Mouse (Mus musculus) CH12F3 (cell line): Measurements from ENCODE around the gene Gm525.
"Not testable (repeated sequence)": the region's sequence is repeated elsewhere in the genome, so short reads cannot be mapped to it uniquely, and the experiment has no call there.

ENCODE experiments used
- in situ Hi-C: fragments of 300-500 bp; cut with MboI; formaldehyde crosslinking; loops from 2 replicates; pipeline ENCODE4 v1.14.3; 2020; ENCODE audit warnings: low sequenced_read_pairs

Gm525 gene

DNA sequence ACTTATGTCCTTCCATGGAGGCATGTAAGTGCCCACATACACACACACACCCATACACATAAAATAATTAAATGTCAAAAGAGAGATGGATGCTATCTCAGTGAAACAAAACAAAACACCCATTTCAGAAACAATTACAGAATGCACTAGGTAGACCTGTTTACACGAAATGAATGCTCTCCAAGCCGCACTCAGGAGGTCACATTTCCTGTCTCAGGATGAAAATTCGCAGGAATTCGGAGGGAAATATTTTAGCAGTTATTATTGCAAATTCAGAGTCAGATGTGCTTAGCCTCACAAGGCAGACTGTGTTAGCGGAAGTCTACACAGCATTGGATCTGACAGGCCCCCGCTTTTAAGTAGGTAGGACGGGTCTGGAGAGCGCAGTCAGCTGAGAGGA lies at the start of gene Gm525:
TSS of gene Gm525 (plus strand) at position 301 of the 400 bp plus-strand sequence.
- in situ Hi-C loops = no loop called here

DNA sequence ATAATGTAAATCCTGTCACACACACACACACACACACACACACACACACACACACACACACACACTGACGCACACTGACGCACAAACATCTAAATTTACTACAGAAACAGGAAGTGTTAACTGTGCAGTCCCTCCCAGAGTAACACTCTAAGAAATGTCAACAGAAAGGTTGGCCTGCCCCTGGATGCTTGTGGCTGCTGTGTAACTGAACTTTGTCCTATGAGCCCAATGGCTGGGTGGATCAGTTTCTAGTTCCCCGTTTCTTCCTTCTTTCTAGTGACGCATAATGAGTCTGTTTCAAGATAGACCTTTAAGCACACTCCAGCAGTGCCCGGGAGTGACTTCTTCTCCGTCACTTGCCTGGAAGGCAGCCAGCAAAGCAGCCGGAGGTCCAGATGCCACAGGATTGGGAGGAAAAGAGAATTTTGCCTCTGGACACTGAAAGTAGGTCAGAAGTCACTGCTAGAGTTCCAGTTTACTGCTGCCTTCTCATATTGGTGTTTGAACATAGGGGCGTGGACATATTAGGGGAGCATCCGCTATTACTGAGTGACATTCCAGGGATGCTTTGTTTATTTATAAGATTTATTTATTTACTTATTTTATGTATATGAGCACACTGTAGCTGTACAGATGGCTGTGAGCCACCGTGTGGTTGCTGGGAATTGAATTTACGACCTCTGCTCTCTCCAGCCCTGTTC lies 49.3 kb upstream of the Gm525 start:
- in situ Hi-C loops = no loop called here

- in situ Hi-C loops = no loop called here
Observed at GRCm38 (mm10) chr11:89025603-89026002, 48.0 kb upstream of the Gm525 start.

- in situ Hi-C loops = no loop called here
Observed at GRCm38 (mm10) chr11:89026117-89026516, 47.5 kb upstream of the Gm525 start.

DNA sequence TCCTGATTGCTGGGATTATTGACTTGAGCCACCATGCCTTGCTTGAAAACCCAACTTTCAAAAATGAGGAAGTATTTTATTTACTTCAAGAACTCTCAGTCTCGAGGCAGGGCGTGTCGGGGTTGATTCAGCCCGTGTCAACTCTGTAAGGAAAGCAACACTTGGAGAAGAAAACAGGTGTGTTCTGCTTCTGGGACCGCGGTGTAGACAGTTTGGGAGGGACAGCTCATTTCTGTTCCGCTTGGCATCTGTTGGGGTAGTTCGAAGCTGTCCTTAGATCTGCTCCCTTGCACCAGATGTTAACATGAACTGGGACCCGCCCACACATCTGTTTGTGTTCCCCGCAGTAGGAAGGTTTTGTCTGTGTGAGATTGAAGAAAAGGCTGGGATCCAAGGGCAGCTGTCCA lies 45.7 kb upstream of the Gm525 start:
- in situ Hi-C loops = no loop called here

GRCm38 (mm10) chr11:89028871-89029405 lies 44.7 kb upstream of the Gm525 start:
- in situ Hi-C loops = no loop called here

GRCm38 (mm10) chr11:89030552-89030951 lies 43.1 kb upstream of the Gm525 start:
- in situ Hi-C loops = loop anchor here (10.0 kb wide), 1 partner anchor 46 kb away; no protein-coding TSS in a partner anchor

DNA sequence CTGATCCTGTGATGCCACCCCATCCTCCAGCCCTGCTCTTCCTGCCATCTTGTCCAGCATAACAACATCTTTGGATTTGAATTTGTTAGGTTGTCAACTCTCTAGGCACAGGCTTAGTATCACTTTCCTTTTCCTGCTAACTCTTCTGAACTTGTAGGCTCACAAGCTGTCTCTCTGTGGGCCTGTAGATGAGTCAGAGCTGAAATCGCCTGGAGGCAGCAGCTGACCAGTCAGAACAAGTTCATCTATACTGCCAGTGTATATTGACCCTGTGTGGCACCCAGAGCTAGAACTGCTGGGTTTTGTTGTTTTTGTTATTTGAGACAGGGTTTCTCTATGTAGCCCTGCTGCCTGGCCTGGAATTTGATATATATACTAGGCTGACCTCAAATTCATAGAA lies 42.5 kb upstream of the Gm525 start:
- in situ Hi-C loops = loop anchor here (10.0 kb wide), 1 partner anchor 46 kb away; no protein-coding TSS in a partner anchor

DNA sequence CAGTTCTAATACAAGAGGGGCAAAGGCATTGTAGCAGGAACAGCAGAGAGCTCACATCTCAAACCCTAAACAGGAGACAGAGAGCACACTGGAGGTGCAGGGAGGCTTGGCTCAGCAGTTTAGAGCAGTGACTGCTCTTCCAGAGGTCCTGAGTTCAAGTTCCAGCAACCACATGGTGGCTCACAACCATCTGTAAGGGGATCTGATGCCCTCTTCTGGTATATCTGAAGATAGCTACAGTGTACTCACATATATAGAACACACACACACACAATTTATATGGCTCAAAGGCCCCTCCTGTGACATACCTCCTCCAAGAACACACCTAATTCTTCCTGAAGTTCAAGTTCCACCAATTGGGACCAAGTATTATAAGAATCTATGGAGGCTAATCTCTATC lies 39.0 kb upstream of the Gm525 start:
- in situ Hi-C loops = loop anchor here (10.0 kb wide), 1 partner anchor 50 kb away; no protein-coding TSS in a partner anchor

- in situ Hi-C loops = loop anchor here (5.0 to 10.0 kb wide), 2 partner anchors 33 to 51 kb away; no protein-coding TSS in a partner anchor
Observed at GRCm38 (mm10) chr11:89035552-89035951, 38.1 kb upstream of the Gm525 start.

GRCm38 (mm10) chr11:89038496-89038895 lies 35.1 kb upstream of the Gm525 start:
- in situ Hi-C loops = loop anchor here (5.0 to 10.0 kb wide), 2 partner anchors 36 to 54 kb away; no protein-coding TSS in a partner anchor

DNA sequence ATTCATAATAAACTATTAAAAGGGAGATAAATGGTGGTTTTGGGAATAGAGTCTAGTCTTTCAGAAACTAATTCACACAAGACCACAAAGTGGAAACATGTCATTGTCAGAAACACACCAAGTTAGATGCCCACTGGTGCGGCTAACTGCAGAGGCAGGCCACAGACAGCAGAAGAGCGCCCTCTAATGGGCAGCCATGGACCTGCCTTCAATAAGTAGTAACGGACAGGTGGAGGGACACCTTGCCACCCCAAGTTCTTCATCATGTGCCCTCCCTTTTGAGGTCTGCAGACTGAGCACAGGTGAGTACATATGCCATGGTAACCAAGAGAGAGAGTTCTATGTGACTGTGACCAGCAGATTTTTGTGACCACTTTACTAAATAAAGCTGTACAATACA lies 34.3 kb upstream of the Gm525 start:
- in situ Hi-C loops = loop anchor here (5.0 to 10.0 kb wide), 2 partner anchors 37 to 55 kb away; no protein-coding TSS in a partner anchor

GRCm38 (mm10) chr11:89041073-89041472 lies 32.6 kb upstream of the Gm525 start:
- in situ Hi-C loops = not testable (repeated sequence)

DNA sequence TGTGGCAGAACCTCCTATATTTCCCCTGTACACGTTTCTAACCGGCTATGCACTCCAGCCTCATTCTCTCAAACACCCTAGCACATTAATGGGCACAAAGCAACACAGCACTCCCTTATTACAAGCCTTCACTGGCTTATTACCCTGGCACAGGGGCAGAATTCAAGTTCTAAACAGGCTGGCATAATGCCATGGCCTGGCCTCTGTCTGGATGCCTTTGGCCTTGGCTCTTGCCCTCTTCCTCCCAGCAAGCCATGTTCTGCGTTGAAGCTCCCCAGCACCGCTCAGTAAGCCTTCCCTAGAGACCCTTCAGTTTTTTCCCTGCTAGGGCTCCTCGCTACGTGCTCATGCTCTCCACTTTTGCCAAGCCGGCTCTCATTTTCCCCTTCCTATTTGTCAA lies 30.6 kb upstream of the Gm525 start:
- in situ Hi-C loops = no loop called here

DNA sequence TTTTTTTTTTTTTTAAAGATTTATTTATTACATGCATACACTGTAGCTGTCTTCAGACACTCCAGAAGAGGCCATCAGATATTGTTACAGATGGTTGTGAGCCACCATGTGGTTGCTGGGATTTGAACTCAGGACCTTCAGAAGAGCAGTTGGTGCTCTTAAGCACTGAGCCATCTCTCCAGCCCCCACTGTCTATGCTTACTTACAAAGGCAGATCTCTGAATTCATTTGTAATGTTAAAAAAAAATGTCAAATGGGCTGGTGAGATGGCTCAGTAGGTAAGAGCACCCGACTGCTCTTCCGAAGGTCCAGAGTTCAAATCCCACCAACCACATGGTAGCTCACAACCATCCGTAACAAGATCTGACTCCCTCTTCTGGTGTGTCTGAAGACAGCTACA lies 28.1 kb upstream of the Gm525 start:
- in situ Hi-C loops = not testable (repeated sequence)

- in situ Hi-C loops = no loop called here
Observed at GRCm38 (mm10) chr11:89046021-89046420, 27.6 kb upstream of the Gm525 start.

GRCm38 (mm10) chr11:89051767-89052166 lies 21.9 kb upstream of the Gm525 start:
- in situ Hi-C loops = no loop called here

GRCm38 (mm10) chr11:89055931-89056690 lies 17.5 kb upstream of the Gm525 start:
- in situ Hi-C loops = no loop called here

GRCm38 (mm10) chr11:89058515-89059270 lies 14.9 kb upstream of the Gm525 start:
- in situ Hi-C loops = no loop called here

GRCm38 (mm10) chr11:89059919-89060422 lies 13.7 kb upstream of the Gm525 start:
- in situ Hi-C loops = no loop called here
